Mouse (Mus musculus): Measurements from ENCODE around the gene Zfp93. TPM values are rescaled to one million over a fixed set of nuclear protein-coding genes. Genes with fewer than 3 reads are reported as not detected.
A peak's percentile ranks its signal among the peaks of the same experiment; 100 is the strongest.

Zfp93 gene
- polyA plus RNA-seq, 1 experiment: 1.8 TPM

GRCm38 (mm10) chr7:24316567-24317092 lies 46.4 kb downstream of the Zfp93 start, which contains the start of gene Zfp94:
Gene Zfp94 (minus strand): TSS chr7:24316666.
- Histone ChIP-seq H3K36me3 (ENCODE audit: control insufficient read depth, insufficient read depth) (no peaks in the 10 kb centered on the region), H3K27me3 (ENCODE audit: control insufficient read depth, insufficient read depth, insufficient read length) (peaks cover 11% of the 10 kb centered on the region), H3K79me3 (ENCODE audit: low read depth) (no peaks in the 10 kb centered on the region), H3K79me2 (ENCODE audit: control insufficient read depth, insufficient read depth) (no peaks in the 10 kb centered on the region), H3ac (ENCODE audit: control insufficient read depth, insufficient read length, low read depth) (peak within 1 kb of the TSS; percentile 76), H3K4me3 (ENCODE audit: insufficient read depth, poor library complexity, severe bottlenecking) (peak within 1 kb of the TSS; percentile 34)
- TF ChIP-seq USF1 (IDR thresholded peaks at IDR 0.05; ENCODE audit: low read depth) (no peak), FOSL1 (IDR thresholded peaks at IDR 0.05; ENCODE audit: insufficient read depth, low read length, poor library complexity, severe bottlenecking) (no peak), CEBPB (IDR thresholded peaks at IDR 0.05; ENCODE audit: low read depth) (no peak), MYOG (IDR thresholded peaks at IDR 0.05; ENCODE audit: control insufficient read depth, extremely low read depth, insufficient read length) (no peak), MYOD1 (IDR thresholded peaks at IDR 0.05; ENCODE audit: control insufficient read depth, insufficient read length, low read depth) (no peak), MAX (IDR thresholded peaks at IDR 0.05) (no peak), CTCF (IDR thresholded peaks at IDR 0.05; ENCODE audit: control insufficient read depth, insufficient read depth, insufficient read length) (no peak)

GRCm38 (mm10) chr7:24318942-24319341 lies 48.7 kb downstream of the Zfp93 start:
- TF ChIP-seq USF1 (IDR thresholded peaks at IDR 0.05; ENCODE audit: low read depth) (no peak), FOSL1 (IDR thresholded peaks at IDR 0.05; ENCODE audit: insufficient read depth, low read length, poor library complexity, severe bottlenecking) (no peak), MAX (IDR thresholded peaks at IDR 0.05) (no peak), MYOG (IDR thresholded peaks at IDR 0.05; ENCODE audit: control insufficient read depth, extremely low read depth, insufficient read length) (no peak), CEBPB (IDR thresholded peaks at IDR 0.05; ENCODE audit: low read depth) (no peak), MYOD1 (IDR thresholded peaks at IDR 0.05; ENCODE audit: control insufficient read depth, insufficient read length, low read depth) (no peak), CTCF (IDR thresholded peaks at IDR 0.05; ENCODE audit: control insufficient read depth, insufficient read depth, insufficient read length) (no peak)
- H3K27me3 ChIP-seq (ENCODE audit: control insufficient read depth, insufficient read depth, insufficient read length): peaks cover 11% of the 10 kb centered on the region
- H3K79me3 ChIP-seq (ENCODE audit: low read depth): no peaks in the 10 kb centered on the region
- H3ac ChIP-seq (ENCODE audit: control insufficient read depth, insufficient read length, low read depth): no peak overlapping the region
- no peaks in the 10 kb centered on the region for H3K36me3 ChIP-seq (ENCODE audit: control insufficient read depth, insufficient read depth)
- H3K4me3 ChIP-seq (ENCODE audit: insufficient read depth, poor library complexity, severe bottlenecking): no peak overlapping the region
- H3K79me2 ChIP-seq (ENCODE audit: control insufficient read depth, insufficient read depth): no peaks in the 10 kb centered on the region

- Histone ChIP-seq H3K79me3 (ENCODE audit: low read depth) (no peaks in the 10 kb centered on the region), H3K27me3 (ENCODE audit: control insufficient read depth, insufficient read depth, insufficient read length) (peaks cover 16% of the 10 kb centered on the region), H3K4me3 (ENCODE audit: insufficient read depth, poor library complexity, severe bottlenecking) (no peak overlapping the region), H3K36me3 (ENCODE audit: control insufficient read depth, insufficient read depth) (no peaks in the 10 kb centered on the region), H3ac (ENCODE audit: control insufficient read depth, insufficient read length, low read depth) (no peak overlapping the region), H3K79me2 (ENCODE audit: control insufficient read depth, insufficient read depth) (no peaks in the 10 kb centered on the region)
- TF ChIP-seq MYOD1 (IDR thresholded peaks at IDR 0.05; ENCODE audit: control insufficient read depth, insufficient read length, low read depth) (no peak), CTCF (IDR thresholded peaks at IDR 0.05; ENCODE audit: control insufficient read depth, insufficient read depth, insufficient read length) (no peak), MYOG (IDR thresholded peaks at IDR 0.05; ENCODE audit: control insufficient read depth, extremely low read depth, insufficient read length) (no peak), FOSL1 (IDR thresholded peaks at IDR 0.05; ENCODE audit: insufficient read depth, low read length, poor library complexity, severe bottlenecking) (no peak), CEBPB (IDR thresholded peaks at IDR 0.05; ENCODE audit: low read depth) (no peak), USF1 (IDR thresholded peaks at IDR 0.05; ENCODE audit: low read depth) (no peak), MAX (IDR thresholded peaks at IDR 0.05) (no peak)
These were observed 52.4 kb downstream of the Zfp93 start for GRCm38 (mm10) chr7:24322593-24322992.

GRCm38 (mm10) chr7:24325197-24325596 lies 55.0 kb downstream of the Zfp93 start:
- no peaks in the 10 kb centered on the region for H3K36me3 ChIP-seq (ENCODE audit: control insufficient read depth, insufficient read depth)
- no peaks in the 10 kb centered on the region for H3K79me3 ChIP-seq (ENCODE audit: low read depth)
- H3K79me2 ChIP-seq (ENCODE audit: control insufficient read depth, insufficient read depth): no peaks in the 10 kb centered on the region
- H3K27me3 ChIP-seq (ENCODE audit: control insufficient read depth, insufficient read depth, insufficient read length): peaks cover 13% of the 10 kb centered on the region
- no peak for TF ChIP-seq USF1 (IDR thresholded peaks at IDR 0.05; ENCODE audit: low read depth)
- TF ChIP-seq FOSL1 (IDR thresholded peaks at IDR 0.05; ENCODE audit: insufficient read depth, low read length, poor library complexity, severe bottlenecking): no peak
- TF ChIP-seq MYOG (IDR thresholded peaks at IDR 0.05; ENCODE audit: control insufficient read depth, extremely low read depth, insufficient read length): no peak
- TF ChIP-seq CTCF (IDR thresholded peaks at IDR 0.05; ENCODE audit: control insufficient read depth, insufficient read depth, insufficient read length): no peak
- no peak for TF ChIP-seq CEBPB (IDR thresholded peaks at IDR 0.05; ENCODE audit: low read depth)
- no peak for TF ChIP-seq MAX (IDR thresholded peaks at IDR 0.05)
- TF ChIP-seq MYOD1 (IDR thresholded peaks at IDR 0.05; ENCODE audit: control insufficient read depth, insufficient read length, low read depth): no peak
- H3ac ChIP-seq (ENCODE audit: control insufficient read depth, insufficient read length, low read depth): no peak overlapping the region
- H3K4me3 ChIP-seq (ENCODE audit: insufficient read depth, poor library complexity, severe bottlenecking): no peak overlapping the region

GRCm38 (mm10) chr7:24325675-24326128 lies 55.5 kb downstream of the Zfp93 start:
- no peak overlapping the region for H3ac ChIP-seq (ENCODE audit: control insufficient read depth, insufficient read length, low read depth)

More at GRCm38 (mm10) chr7:24325675-24326128, 55.5 kb downstream of the Zfp93 start:
- Histone ChIP-seq H3K79me3 (ENCODE audit: low read depth) (no peaks in the 10 kb centered on the region), H3K36me3 (ENCODE audit: control insufficient read depth, insufficient read depth) (no peaks in the 10 kb centered on the region), H3K4me3 (ENCODE audit: insufficient read depth, poor library complexity, severe bottlenecking) (no peak overlapping the region), H3K79me2 (ENCODE audit: control insufficient read depth, insufficient read depth) (no peaks in the 10 kb centered on the region), H3K27me3 (ENCODE audit: control insufficient read depth, insufficient read depth, insufficient read length) (peaks cover 13% of the 10 kb centered on the region)
- no peak for TF ChIP-seq MYOG (IDR thresholded peaks at IDR 0.05; ENCODE audit: control insufficient read depth, extremely low read depth, insufficient read length)
- TF ChIP-seq FOSL1 (IDR thresholded peaks at IDR 0.05; ENCODE audit: insufficient read depth, low read length, poor library complexity, severe bottlenecking): no peak
- no peak for TF ChIP-seq USF1 (IDR thresholded peaks at IDR 0.05; ENCODE audit: low read depth)
- no peak for TF ChIP-seq CEBPB (IDR thresholded peaks at IDR 0.05; ENCODE audit: low read depth)
- no peak for TF ChIP-seq MAX (IDR thresholded peaks at IDR 0.05)

Data from C2C12 (cell line).